Mouse (Mus musculus) A20 (cell line): ENCODE results near the gene Gabrb1.
A peak's percentile ranks its signal among the peaks of the same experiment; 100 is the strongest.

Experiments
- DNase-seq: peaks from one replicate; pipeline ENCODE4 v3.0.0-alpha.2; 2011; ENCODE audit warnings: low read depth, low spot score

The Gabrb1 gene

GRCm38 (mm10) chr5:71828996-71829395 lies 171.1 kb downstream of the Gabrb1 start:
- DNase-seq, result no peak

- DNase-seq, result no peak
These were observed 172.4 kb downstream of the Gabrb1 start for GRCm38 (mm10) chr5:71830342-71830741.

- no peak for DNase-seq
These were observed 184.3 kb downstream of the Gabrb1 start for GRCm38 (mm10) chr5:71842241-71842640.

GRCm38 (mm10) chr5:71898214-71898613 lies 240.3 kb downstream of the Gabrb1 start:
- DNase-seq, result no peak

GRCm38 (mm10) chr5:71903399-71903798 lies 245.5 kb downstream of the Gabrb1 start:
- no peak for DNase-seq

GRCm38 (mm10) chr5:71914028-71914427 lies 256.1 kb downstream of the Gabrb1 start:
- DNase-seq, result no peak

- no peak for DNase-seq
These were observed 257.8 kb downstream of the Gabrb1 start for GRCm38 (mm10) chr5:71915711-71916110.

GRCm38 (mm10) chr5:71917206-71917605 lies 259.3 kb downstream of the Gabrb1 start:
- no peak for DNase-seq

- DNase-seq, result no peak
These were observed 265.7 kb downstream of the Gabrb1 start for GRCm38 (mm10) chr5:71923636-71924035.

GRCm38 (mm10) chr5:71926336-71926735 lies 268.4 kb downstream of the Gabrb1 start:
- no peak for DNase-seq

- no peak for DNase-seq
These were observed 272.1 kb downstream of the Gabrb1 start for GRCm38 (mm10) chr5:71930036-71930435.

- DNase-seq, result no peak
These were observed 293.5 kb downstream of the Gabrb1 start for GRCm38 (mm10) chr5:71951398-71951797.

- no peak for DNase-seq
These were observed 297.3 kb downstream of the Gabrb1 start for GRCm38 (mm10) chr5:71955070-71955685.

GRCm38 (mm10) chr5:71964876-71965432 lies 307.0 kb downstream of the Gabrb1 start:
- DNase-seq, result no peak

- DNase-seq, result peak; percentile 2
These were observed 307.6 kb downstream of the Gabrb1 start for GRCm38 (mm10) chr5:71965529-71965928.

- no peak for DNase-seq
These were observed 312.4 kb downstream of the Gabrb1 start for GRCm38 (mm10) chr5:71970140-71970800.

- no peak for DNase-seq
These were observed 314.9 kb downstream of the Gabrb1 start for GRCm38 (mm10) chr5:71972831-71973230.

GRCm38 (mm10) chr5:71976133-71976532 lies 318.2 kb downstream of the Gabrb1 start:
- DNase-seq, result no peak

GRCm38 (mm10) chr5:71976571-71977061 lies 318.7 kb downstream of the Gabrb1 start:
- DNase-seq, result no peak

GRCm38 (mm10) chr5:71986561-71986960 lies 328.6 kb downstream of the Gabrb1 start:
- DNase-seq, result no peak

- no peak for DNase-seq
These were observed 329.1 kb downstream of the Gabrb1 start for GRCm38 (mm10) chr5:71986983-71987398.

GRCm38 (mm10) chr5:71999466-71999865 lies 341.6 kb downstream of the Gabrb1 start:
- no peak for DNase-seq
